Mouse (Mus musculus): ENCODE measurements around the gene Gm43191. TPM values are rescaled to one million over a fixed set of nuclear protein-coding genes. Genes with fewer than 3 reads are reported as not detected.

Gene Gm43191
- polyA plus RNA-seq, 1 experiment from 2014 or later = not detected

DNA sequence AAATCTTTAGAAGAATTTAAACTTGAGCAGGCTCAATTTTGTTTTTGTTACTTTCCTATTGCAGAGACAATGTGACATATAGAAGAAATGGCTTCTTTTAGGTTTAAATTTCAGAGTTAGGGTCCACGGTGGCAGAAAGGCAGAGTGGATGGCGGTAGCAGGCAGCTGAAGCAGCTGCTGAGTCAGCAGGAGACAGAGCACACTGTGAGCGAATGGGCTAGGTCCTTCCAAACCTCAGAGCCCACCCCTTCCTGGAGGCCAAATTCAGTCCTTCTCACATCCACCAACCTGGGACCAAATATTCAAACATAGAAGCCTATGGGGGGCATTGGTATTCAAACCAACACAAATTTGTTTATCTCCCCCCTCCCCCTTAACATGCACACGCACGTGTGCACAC, 79.3 kb downstream of the Gm43191 start:
- H3K9me3 ChIP-seq = no peaks in the 10 kb centered on the region
- no peak overlapping the region for H3K9ac ChIP-seq
- no peak overlapping the region for H3K4me2 ChIP-seq
- 92% methylated on average over 5 of the region's 5 CpGs for WGBS
- no peaks in the 10 kb centered on the region for H3K27me3 ChIP-seq
- H3K36me3 ChIP-seq = no peaks in the 10 kb centered on the region
- no peak for ATAC-seq (ENCODE audit: low read depth)
- no peaks in the 10 kb centered on the region for H3K4me1 ChIP-seq (replicated peaks)
- H3K4me3 ChIP-seq = no peak overlapping the region
- H3K27ac ChIP-seq (replicated peaks) = no peak overlapping the region

DNA sequence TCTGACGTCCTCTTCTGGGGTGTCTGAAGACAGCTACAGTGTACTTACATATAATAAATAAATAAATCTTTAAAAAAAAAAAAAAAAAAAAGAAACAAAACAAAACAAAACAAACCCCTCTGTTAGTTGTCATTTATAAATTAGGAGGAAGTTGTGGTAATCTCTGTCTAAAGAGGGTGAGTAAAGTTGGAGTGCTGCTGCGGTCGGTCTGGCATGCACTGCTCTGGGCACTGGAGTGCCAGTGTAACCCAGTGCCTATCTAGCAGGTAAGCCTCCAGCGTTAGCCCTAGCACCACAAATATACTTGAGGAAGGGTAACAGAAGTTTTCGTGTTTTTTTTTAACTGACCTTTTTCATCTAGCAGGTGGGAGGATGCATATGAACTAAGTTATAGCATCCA, 80.1 kb downstream of the Gm43191 start:
- Histone ChIP-seq H3K36me3 (no peaks in the 10 kb centered on the region), H3K4me2 (no peak overlapping the region), H3K27me3 (no peaks in the 10 kb centered on the region), H3K4me3 (no peak overlapping the region), H3K9me3 (no peaks in the 10 kb centered on the region), H3K9ac (no peak overlapping the region), H3K27ac (replicated peaks) (no peak overlapping the region), H3K4me1 (replicated peaks) (peaks cover 2% of the 10 kb centered on the region)
- ATAC-seq (ENCODE audit: low read depth) = no peak
- WGBS = 83% methylated on average over 5 of the region's 5 CpGs

DNA sequence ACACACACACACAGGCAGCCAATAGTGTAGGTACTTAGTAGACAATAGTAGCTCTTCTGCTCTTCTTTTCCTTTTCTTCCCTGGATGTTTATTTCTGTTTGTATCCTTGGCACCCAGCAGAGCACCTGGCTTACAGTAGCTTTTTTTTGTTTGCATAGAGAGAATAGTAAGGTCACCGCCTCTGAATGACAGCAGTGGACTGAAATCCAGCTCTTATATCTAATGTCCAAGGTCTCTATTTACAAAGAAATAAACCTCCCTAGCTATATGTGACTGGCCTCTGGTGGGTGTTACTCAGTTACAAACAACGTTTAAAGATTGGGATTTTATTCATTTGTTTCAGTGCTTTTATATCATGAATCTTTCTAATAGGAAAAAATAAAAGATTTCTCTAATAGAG, 81.4 kb downstream of the Gm43191 start:
- no peaks in the 10 kb centered on the region for H3K36me3 ChIP-seq
- peaks cover 9% of the 10 kb centered on the region for H3K4me1 ChIP-seq (replicated peaks)
- 90% methylated on average over 2 of the region's 2 CpGs for WGBS
- H3K4me2 ChIP-seq = no peak overlapping the region
- H3K9ac ChIP-seq = no peak overlapping the region
- no peak overlapping the region for H3K27ac ChIP-seq (replicated peaks)
- no peak for ATAC-seq (ENCODE audit: low read depth)
- H3K9me3 ChIP-seq = no peaks in the 10 kb centered on the region
- no peak overlapping the region for H3K4me3 ChIP-seq
- H3K27me3 ChIP-seq = no peaks in the 10 kb centered on the region

DNA sequence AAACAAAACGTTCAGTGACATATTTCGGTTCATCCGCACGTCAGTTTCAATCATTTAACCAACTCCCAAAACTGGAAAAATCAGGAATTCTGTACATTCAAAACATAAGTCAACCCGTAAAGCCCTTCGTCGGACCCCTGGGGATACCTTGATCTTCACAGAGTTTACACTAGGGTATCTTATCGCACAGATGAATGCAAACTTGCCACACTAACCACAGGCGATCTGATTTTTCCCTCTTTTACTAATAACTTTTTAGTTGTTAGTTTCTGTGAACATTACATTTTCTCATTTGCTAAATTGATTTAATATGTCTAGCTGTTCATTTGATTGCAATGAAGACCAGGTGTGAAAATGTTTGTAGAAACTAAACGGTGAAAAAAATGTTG, 85.5 kb downstream of the Gm43191 start:
- no peaks in the 10 kb centered on the region for H3K9me3 ChIP-seq
- no peak for ATAC-seq (ENCODE audit: low read depth)
- peak overlapping the region; percentile 84 for H3K4me2 ChIP-seq
- peak overlapping the region; percentile 79 for H3K9ac ChIP-seq
- H3K27me3 ChIP-seq = no peaks in the 10 kb centered on the region
- 10% methylated on average over 10 of the region's 10 CpGs for WGBS
- H3K4me1 ChIP-seq (replicated peaks) = peaks cover 18% of the 10 kb centered on the region
- peak overlapping the region; percentile 64 for H3K27ac ChIP-seq (replicated peaks)
- H3K4me3 ChIP-seq = peak overlapping the region; percentile 66
- peaks cover 13% of the 10 kb centered on the region for H3K36me3 ChIP-seq

DNA sequence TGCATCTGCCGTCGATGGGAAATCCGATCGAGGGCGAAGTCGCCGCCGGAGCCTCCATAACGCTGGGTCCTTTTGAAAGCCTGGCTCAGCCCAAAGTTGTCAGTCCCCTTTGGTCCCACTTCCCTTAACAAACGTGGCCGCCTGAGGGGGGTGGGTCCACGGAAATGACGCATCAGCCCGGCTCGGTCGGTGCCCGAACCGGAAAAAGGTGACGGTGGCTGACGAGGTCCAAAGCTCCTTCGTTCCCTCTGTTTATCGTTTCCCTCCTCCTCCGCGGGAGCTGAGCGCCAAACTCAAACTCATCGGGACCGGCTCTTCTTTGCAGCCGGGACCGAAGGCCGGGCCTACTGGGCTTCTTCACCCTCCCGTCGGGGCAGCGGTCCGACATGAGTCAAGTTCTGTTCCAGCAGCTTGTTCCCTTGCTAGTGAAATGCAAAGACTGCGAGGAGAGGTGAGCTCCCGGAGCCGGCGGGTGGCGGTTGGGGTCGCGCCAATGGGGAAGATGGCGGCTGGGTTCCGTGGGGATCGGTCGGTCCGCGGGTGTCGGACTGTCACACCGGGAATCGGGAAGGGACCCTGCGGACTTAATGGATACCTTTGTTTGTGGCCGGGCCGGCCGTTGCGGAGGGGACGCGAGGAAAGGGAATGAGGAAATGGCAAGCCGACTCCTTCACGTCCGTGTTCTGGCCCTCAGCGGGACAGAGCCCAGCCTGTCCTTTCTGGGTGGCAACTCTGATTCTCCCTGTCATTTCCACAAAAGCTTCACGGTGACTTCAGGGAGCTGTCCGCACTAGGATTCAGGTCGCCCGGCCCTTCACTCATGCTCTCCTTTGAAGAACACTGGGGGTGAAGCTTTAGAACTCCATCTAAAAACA, 86.1 kb downstream of the Gm43191 start, which contains the start of gene Sass6:
Sass6 (plus strand) TSS at position 255 of the 875 bp plus-strand sequence.
- WGBS = under 1% methylated on average over 65 of the region's 65 CpGs
- Histone ChIP-seq H3K27me3 (no peaks in the 10 kb centered on the region), H3K9ac (peak within 1 kb of the TSS; percentile 79), H3K4me2 (peak within 1 kb of the TSS; percentile 84), H3K4me1 (replicated peaks) (peaks cover 18% of the 10 kb centered on the region), H3K36me3 (peaks cover 20% of the 10 kb centered on the region), H3K9me3 (no peaks in the 10 kb centered on the region), H3K27ac (replicated peaks) (peak within 1 kb of the TSS; percentile 86), H3K4me3 (peak within 1 kb of the TSS; percentile 66)
- ATAC-seq (ENCODE audit: low read depth) = peak; percentile 99

DNA sequence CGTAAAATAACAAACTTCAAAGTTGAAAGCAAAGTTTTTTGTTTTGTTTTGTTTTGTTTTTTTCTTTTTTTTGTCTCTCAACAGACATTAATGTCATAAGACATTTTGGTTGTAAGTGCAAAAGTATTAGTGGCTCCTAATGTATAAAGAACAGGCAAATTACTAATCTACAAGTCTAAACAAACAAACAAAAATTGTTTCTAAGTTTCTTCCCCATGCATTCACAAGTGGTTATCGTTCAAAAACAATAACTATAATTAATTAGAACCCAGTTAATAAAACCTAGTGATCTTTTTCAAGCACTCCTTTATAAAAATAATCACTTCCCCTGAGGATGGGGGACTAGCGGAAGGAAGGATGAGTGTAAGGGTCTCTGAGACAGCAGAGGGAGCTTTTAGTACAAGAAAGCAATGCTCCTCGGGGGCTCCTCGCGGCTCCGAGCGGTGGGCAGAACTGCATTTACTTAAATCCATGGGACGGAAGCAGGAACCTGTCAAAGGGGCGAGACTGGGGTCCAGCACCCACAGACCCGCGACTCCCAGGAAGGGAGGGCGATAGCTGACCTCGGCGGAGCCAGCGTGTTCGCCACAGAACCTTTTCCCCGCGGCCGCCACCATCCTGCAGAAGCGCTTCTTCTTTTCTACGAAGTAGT, 86.9 kb downstream of the Gm43191 start:
- H3K4me3 ChIP-seq = peak overlapping the region; percentile 66
- 3% methylated on average over 22 of the region's 22 CpGs for WGBS
- peak overlapping the region; percentile 55 for H3K4me2 ChIP-seq
- no peaks in the 10 kb centered on the region for H3K27me3 ChIP-seq
- H3K4me1 ChIP-seq (replicated peaks) = peaks cover 18% of the 10 kb centered on the region
- peak; percentile 87 for ATAC-seq (ENCODE audit: low read depth)
- no peaks in the 10 kb centered on the region for H3K9me3 ChIP-seq
- H3K9ac ChIP-seq = peak overlapping the region; percentile 77
- H3K27ac ChIP-seq (replicated peaks) = peak overlapping the region; percentile 86
- H3K36me3 ChIP-seq = peaks cover 27% of the 10 kb centered on the region

Other genes with a start within 250 kb of the Gm43191 start
- gene Rtca, start 173.1 kb downstream of the Gm43191 start, polyA plus RNA-seq (2015; fragmentation: Nextera tagmentation; extraction: Ambion mirVana) = 118 and 122 TPM in 2 replicates
- gene Dbt, start 168.2 kb downstream of the Gm43191 start, polyA plus RNA-seq (2015; fragmentation: Nextera tagmentation; extraction: Ambion mirVana) = 13.9 and 14.2 TPM in 2 replicates
- 0.17 and 0.39 TPM in 2 replicates for gene Lrrc39, start 118.3 kb downstream of the Gm43191 start, polyA plus RNA-seq (2015; fragmentation: Nextera tagmentation; extraction: Ambion mirVana)
- 18.4 and 18.9 TPM in 2 replicates for gene Sass6, start 86.3 kb downstream of the Gm43191 start, polyA plus RNA-seq (2015; fragmentation: Nextera tagmentation; extraction: Ambion mirVana)
- 26.9 and 28.6 TPM in 2 replicates for gene Trmt13, start 66.7 kb downstream of the Gm43191 start, polyA plus RNA-seq (2015; fragmentation: Nextera tagmentation; extraction: Ambion mirVana)
- 55.5 and 63.3 TPM in 2 replicates for gene Mfsd14a, start 18.6 kb downstream of the Gm43191 start, polyA plus RNA-seq (2015; fragmentation: Nextera tagmentation; extraction: Ambion mirVana)
- 7.9 and 8.7 TPM in 2 replicates for gene Slc35a3, start 31.6 kb upstream of the Gm43191 start, polyA plus RNA-seq (2015; fragmentation: Nextera tagmentation; extraction: Ambion mirVana)
- 18.3 and 19.3 TPM in 2 replicates for gene Agl, start 126.9 kb upstream of the Gm43191 start, polyA plus RNA-seq (2015; fragmentation: Nextera tagmentation; extraction: Ambion mirVana)
- 2.4 and 3.0 TPM in 2 replicates for gene Frrs1, start 178.2 kb upstream of the Gm43191 start, polyA plus RNA-seq (2015; fragmentation: Nextera tagmentation; extraction: Ambion mirVana)